Mouse (Mus musculus) olfactory bulb, adult 2 months (tissue): ENCODE results near the gene Myog.

Source experiments
- CTCF ChIP-seq: fragments of 200-500 bp; IDR thresholded peaks from 2 replicates; pipeline ENCODE4 v1.5.1; 2012; ENCODE audit warnings: low read depth, mild to moderate bottlenecking, low read length, moderate library complexity; ENCODE audit not compliant: insufficient read depth
- POLR2A ChIP-seq: fragments of 200-500 bp; IDR thresholded peaks from 2 replicates; pipeline ENCODE4 v1.6.1; 2012; ENCODE audit warnings: mild to moderate bottlenecking, low read depth, low read length, moderate library complexity; ENCODE audit not compliant: insufficient read depth

GRCm38 (mm10) chr1:134297265-134297664 is 7.5 kb downstream of the Myog start:
- no peak for TF ChIP-seq CTCF
- no peak for TF ChIP-seq POLR2A
